Mouse (Mus musculus) MEL (cell line): ENCODE results near the gene Scgb2b27. TPM values are rescaled to one million over a fixed set of nuclear protein-coding genes. Genes with fewer than 3 reads are reported as not detected.
"Not testable (repeated sequence)": the region's sequence is repeated elsewhere in the genome, so short reads cannot be mapped to it uniquely, and the experiment has no call there.

Source experiments
- DNase-seq: peaks from one replicate; pipeline ENCODE4 v3.0.0; 2011; ENCODE audit warnings: low read depth, low spot score
- H3K27ac ChIP-seq: 2 replicates; pipeline ENCODE4 v1.5.1; 2012; ENCODE audit warnings: low read depth, mild to moderate bottlenecking, control low read depth, low read length, moderate library complexity; ENCODE audit not compliant: control insufficient read depth
- H3K27me3 ChIP-seq, 2 experiments: fragments of 150-350 bp in 1 of 2; sonication (generic) in 1 of 2; 2 replicates each; pipeline ENCODE4 v1.6.1; 2012; ENCODE audit warnings: low read length in 2 of 2, mild to moderate bottlenecking in 2 of 2, improper control_type of control experiment in 1 of 2, moderate library complexity in 1 of 2; ENCODE audit not compliant: insufficient read depth in 2 of 2, control insufficient read depth in 1 of 2
- H3K36me3 ChIP-seq, 2 experiments: 2 replicates each; pipeline ENCODE4 v1.6.1; 2012 to 2014; ENCODE audit warnings: low read length in 2 of 2, improper control_type of control experiment in 1 of 2, inconsistent platforms in 1 of 2, mild to moderate bottlenecking in 1 of 2; ENCODE audit not compliant: insufficient read depth in 2 of 2, control insufficient read depth in 1 of 2
- H3K4me1 ChIP-seq, 2 experiments: fragments of 150-350 bp in 1 of 2; sonication (generic) in 1 of 2; 2 replicates each; pipeline ENCODE4 v1.6.1; 2012; ENCODE audit warnings: low read length in 2 of 2, improper control_type of control experiment in 1 of 2, mild to moderate bottlenecking in 1 of 2; ENCODE audit not compliant: insufficient read depth in 2 of 2, control insufficient read depth in 1 of 2
- H3K4me3 ChIP-seq, 2 experiments: fragments of 150-350 bp in 1 of 2; sonication (generic) in 1 of 2; 2 replicates each; pipeline ENCODE4 v1.5.1; 2012; ENCODE audit warnings: low read depth in 2 of 2, low read length in 2 of 2, mild to moderate bottlenecking in 2 of 2, moderate library complexity in 2 of 2, control low read depth in 1 of 2, improper control_type of control experiment in 1 of 2; ENCODE audit not compliant: control insufficient read depth in 1 of 2, insufficient read depth in 1 of 2
- H3K79me2 ChIP-seq: 2 replicates; pipeline ENCODE4 v1.6.1; 2012; ENCODE audit warnings: mild to moderate bottlenecking, low read length, moderate library complexity; ENCODE audit not compliant: control insufficient read depth, poor library complexity, insufficient read depth
- H3K9ac ChIP-seq: 2 replicates; pipeline ENCODE4 v1.6.1; 2012; ENCODE audit warnings: low read depth, mild to moderate bottlenecking, control low read depth, low read length, moderate library complexity; ENCODE audit not compliant: control insufficient read depth, poor library complexity, severe bottlenecking
- H3K9me3 ChIP-seq: fragments of 150-350 bp; sonication (generic); replicated peaks from 2 replicates; pipeline ENCODE4 v1.6.1; 2012; ENCODE audit warnings: mild to moderate bottlenecking, low read length, improper control_type of control experiment, moderate library complexity; ENCODE audit not compliant: insufficient read depth
- CHD1 ChIP-seq: IDR thresholded peaks from 2 replicates; pipeline ENCODE4 v1.6.1; 2012; ENCODE audit warnings: low read depth, mild to moderate bottlenecking, inconsistent platforms, low read length, improper control_type of control experiment
- ETS1 ChIP-seq: IDR thresholded peaks from 2 replicates; pipeline ENCODE4 v1.6.1; 2012; ENCODE audit warnings: low read depth, mild to moderate bottlenecking, inconsistent platforms, low read length, improper control_type of control experiment, moderate library complexity
- GATA1 ChIP-seq: IDR thresholded peaks from 2 replicates; pipeline ENCODE4 v1.6.1; 2011; ENCODE audit warnings: low read depth, low read length, improper control_type of control experiment
- MXI1 ChIP-seq: IDR thresholded peaks from 2 replicates; pipeline ENCODE4 v1.6.1; 2011; ENCODE audit warnings: mild to moderate bottlenecking, low read depth, low read length, improper control_type of control experiment
- SMC3 ChIP-seq: IDR thresholded peaks from 2 replicates; pipeline ENCODE4 v1.6.1; 2011; ENCODE audit warnings: low read depth, low read length, improper control_type of control experiment
- ZC3H11A ChIP-seq: IDR thresholded peaks from 2 replicates; pipeline ENCODE4 v1.6.1; 2012; ENCODE audit warnings: low read depth, mild to moderate bottlenecking, inconsistent platforms, low read length, improper control_type of control experiment
- ZNF384 ChIP-seq: IDR thresholded peaks from 2 replicates; pipeline ENCODE4 v1.6.1; 2012; ENCODE audit warnings: low read depth, mild to moderate bottlenecking, inconsistent platforms, low read length, improper control_type of control experiment
- polyA plus RNA-seq, 2 experiments: library from polyadenylated mRNA; stranded (reverse) in 1 of 2; unstranded in 1 of 2; fragments of >175 nt in 1 of 2; fragments of >200 nt in 1 of 2; gene quantifications; 2 replicates each; pipeline versions ENCODE4 v1.2.1 to v1.2.4; 2012; ENCODE audit warnings: low replicate concordance in 2 of 2, low read depth in 1 of 2; ENCODE audit not compliant: insufficient read length in 2 of 2, insufficient read depth in 1 of 2, missing spikeins in 1 of 2
- total RNA-seq: library from RNA; depleted of rRNA; stranded (reverse); fragments of 300-350 nt; gene quantifications from 2 replicates; pipeline ENCODE4 v1.2.3, GENCODE M21; 2012; rRNA removed

Gene Scgb2b27
- total and polyA plus RNA-seq, 3 experiments = not detected

GRCm38 (mm10) chr7:34025641-34026040, 11.9 kb upstream of the Scgb2b27 start:
- Histone ChIP-seq H3K36me3 (no peaks in the 10 kb centered on the region), H3K27me3 (no peaks in the 10 kb centered on the region), H3K4me1 (no peaks in the 10 kb centered on the region), H3K79me2 (no peaks in the 10 kb centered on the region), H3K4me3 (no peak overlapping the region), H3K9me3 (no peaks in the 10 kb centered on the region), H3K9ac (no peak overlapping the region), H3K27ac (no peak overlapping the region)
- no peak for DNase-seq
- TF ChIP-seq GATA1 (no peak), MXI1 (no peak), SMC3 (no peak), ZC3H11A (no peak), CHD1 (no peak), ETS1 (no peak), ZNF384 (no peak)

GRCm38 (mm10) chr7:34021183-34021582, 7.4 kb upstream of the Scgb2b27 start, which contains the start of gene Scgb1b27:
TSS of gene Scgb1b27 (plus strand) at chr7:34021483.
- H3K79me2 ChIP-seq, H3K9ac ChIP-seq, H3K4me1 ChIP-seq, H3K27ac ChIP-seq, H3K27me3 ChIP-seq, DNase-seq, H3K36me3 ChIP-seq, H3K9me3 ChIP-seq, H3K4me3 ChIP-seq: not testable (repeated sequence)

- not testable (repeated sequence) for H3K4me3 ChIP-seq, H3K27ac ChIP-seq, H3K79me2 ChIP-seq, H3K36me3 ChIP-seq, H3K9me3 ChIP-seq, DNase-seq, H3K27me3 ChIP-seq, H3K4me1 ChIP-seq, H3K9ac ChIP-seq
Observed at GRCm38 (mm10) chr7:33982281-33982680, 31.5 kb downstream of the Scgb2b27 start.

Other genes starting within 250 kb of the Scgb2b27 start
- gene Scgb2b26, start 68.9 kb downstream of the Scgb2b27 start, total RNA-seq = not detected in 2 replicates
- not detected for gene Scgb2b26, start 68.9 kb downstream of the Scgb2b27 start, polyA plus RNA-seq
- not detected in 2 replicates for gene Scgb1b27, start 7.5 kb upstream of the Scgb2b27 start, total RNA-seq
- not detected for gene Scgb1b27, start 7.5 kb upstream of the Scgb2b27 start, polyA plus RNA-seq
- not detected in 2 replicates for gene Scgb1b30, start 81.5 kb upstream of the Scgb2b27 start, total RNA-seq
- not detected for gene Scgb1b30, start 81.5 kb upstream of the Scgb2b27 start, polyA plus RNA-seq
- not detected in 2 replicates for gene Wtip, start 119.3 kb upstream of the Scgb2b27 start, total RNA-seq
- gene Wtip, start 119.3 kb upstream of the Scgb2b27 start, polyA plus RNA-seq = not detected
- gene Uba2, start 155.7 kb upstream of the Scgb2b27 start, total RNA-seq = 207 and 210 TPM in 2 replicates
- gene Uba2, start 155.7 kb upstream of the Scgb2b27 start, polyA plus RNA-seq = 100 to 1,000 TPM in 1 of 2 experiments, not detected in 1; 201 TPM
- 25.7 and 29.5 TPM in 2 replicates for gene Pdcd2l, start 182.7 kb upstream of the Scgb2b27 start, total RNA-seq
- gene Pdcd2l, start 182.7 kb upstream of the Scgb2b27 start, polyA plus RNA-seq = 10 to 100 TPM in 1 of 2 experiments, not detected in 1; 26.6 TPM
- 270 and 388 TPM in 2 replicates for gene Gpi1, start 216.4 kb upstream of the Scgb2b27 start, total RNA-seq
- gene Gpi1, start 216.4 kb upstream of the Scgb2b27 start, polyA plus RNA-seq = 1,000 to 10,000 TPM in 1 of 2 experiments, 100 to 1,000 TPM in 1; 727 to 1,355 TPM
- not detected in 2 replicates for gene Gm6096, start 237.1 kb upstream of the Scgb2b27 start, total RNA-seq
- not detected for gene Gm6096, start 237.1 kb upstream of the Scgb2b27 start, polyA plus RNA-seq